Mouse (Mus musculus): ENCODE measurements around the gene Plekhn1. TPM values are rescaled to one million over a fixed set of nuclear protein-coding genes. Genes with fewer than 3 reads are reported as not detected.
A peak's percentile ranks its signal among the peaks of the same experiment; 100 is the strongest.

Plekhn1 gene
- total RNA-seq, 2 experiments from 2014 or later: 5.1 to 5.5 TPM

- intact Hi-C loops (cut with DNase I; ENCODE audit: low total_unique reads): no loop called here
- no peak for DNase-seq
Measured at GRCm38 (mm10) chr4:156217022-156217669, 17.5 kb downstream of the Plekhn1 start.

- DNase-seq: no peak
- intact Hi-C loops (cut with DNase I; ENCODE audit: low total_unique reads): no loop called here
Measured at GRCm38 (mm10) chr4:156216196-156216595, 18.5 kb downstream of the Plekhn1 start.

GRCm38 (mm10) chr4:156215649-156216048, 19.0 kb downstream of the Plekhn1 start, which contains the start of gene Perm1:
TSS of gene Perm1 (plus strand) at chr4:156215868.
- intact Hi-C loops (cut with DNase I; ENCODE audit: low total_unique reads): no loop called here
- peak; percentile 82 for DNase-seq

GRCm38 (mm10) chr4:156213134-156213533, 21.5 kb downstream of the Plekhn1 start:
- DNase-seq: no peak
- intact Hi-C loops (cut with DNase I; ENCODE audit: low total_unique reads): no loop called here

- intact Hi-C loops (cut with DNase I; ENCODE audit: low total_unique reads): no loop called here
- DNase-seq: no peak
Measured at GRCm38 (mm10) chr4:156209963-156210635, 24.6 kb downstream of the Plekhn1 start.

- intact Hi-C loops (cut with DNase I; ENCODE audit: low total_unique reads): no loop called here
- DNase-seq: no peak
Measured at GRCm38 (mm10) chr4:156208872-156209271, 25.8 kb downstream of the Plekhn1 start.

- intact Hi-C loops (cut with DNase I; ENCODE audit: low total_unique reads): no loop called here
- no peak for DNase-seq
Measured at GRCm38 (mm10) chr4:156203413-156204131, 31.1 kb downstream of the Plekhn1 start.

GRCm38 (mm10) chr4:156203001-156203412, 31.6 kb downstream of the Plekhn1 start, which contains the start of gene AW011738:
TSS of gene AW011738 (plus strand) at chr4:156203304.
- peak; percentile 76 for DNase-seq
- intact Hi-C loops (cut with DNase I; ENCODE audit: low total_unique reads): no loop called here

- DNase-seq: no peak
- intact Hi-C loops (cut with DNase I; ENCODE audit: low total_unique reads): no loop called here
Measured at GRCm38 (mm10) chr4:156202462-156202893, 32.2 kb downstream of the Plekhn1 start.

GRCm38 (mm10) chr4:156200623-156201475, 33.8 kb downstream of the Plekhn1 start, which contains the start of gene Isg15:
TSS of gene Isg15 (minus strand) at chr4:156200818.
- intact Hi-C loops (cut with DNase I; ENCODE audit: low total_unique reads): no loop called here

GRCm38 (mm10) chr4:156197829-156198205, 36.8 kb downstream of the Plekhn1 start:
- intact Hi-C loops (cut with DNase I; ENCODE audit: low total_unique reads): no loop called here
- peak; percentile 95 for DNase-seq

More at GRCm38 (mm10) chr4:156200623-156201475, 33.8 kb downstream of the Plekhn1 start, which contains the start of gene Isg15:
- DNase-seq: no peak

- peak; percentile 83 for DNase-seq
- intact Hi-C loops (cut with DNase I; ENCODE audit: low total_unique reads): no loop called here
Measured at GRCm38 (mm10) chr4:156197131-156197828, 37.4 kb downstream of the Plekhn1 start, which contains the start of gene Agrn. TSS of gene Agrn (minus strand) at chr4:156197488.

GRCm38 (mm10) chr4:156195927-156196870, 38.5 kb downstream of the Plekhn1 start:
- intact Hi-C loops (cut with DNase I; ENCODE audit: low total_unique reads): no loop called here
- DNase-seq: peak; percentile 45

GRCm38 (mm10) chr4:156194346-156194745, 40.3 kb downstream of the Plekhn1 start:
- DNase-seq: no peak
- intact Hi-C loops (cut with DNase I; ENCODE audit: low total_unique reads): loop anchor here (5.0 kb wide), 1 partner anchor 87 kb away; the partner anchor contains the start of gene 9430015G10Rik

GRCm38 (mm10) chr4:156193906-156194305, 40.8 kb downstream of the Plekhn1 start:
- DNase-seq: no peak
- intact Hi-C loops (cut with DNase I; ENCODE audit: low total_unique reads): loop anchor here (5.0 kb wide), 1 partner anchor 87 kb away; the partner anchor contains the start of gene 9430015G10Rik

GRCm38 (mm10) chr4:156193200-156193590, 41.5 kb downstream of the Plekhn1 start:
- no peak for DNase-seq

More at GRCm38 (mm10) chr4:156193200-156193590, 41.5 kb downstream of the Plekhn1 start:
- intact Hi-C loops (cut with DNase I; ENCODE audit: low total_unique reads): loop anchor here (5.0 kb wide), 1 partner anchor 86 kb away; the partner anchor contains the start of gene 9430015G10Rik

Measured in gastrocnemius, postnatal 14 days (tissue).